Comparison of ENCODE assay signal across 27 mouse cellular contexts in the genomic region with DNA sequence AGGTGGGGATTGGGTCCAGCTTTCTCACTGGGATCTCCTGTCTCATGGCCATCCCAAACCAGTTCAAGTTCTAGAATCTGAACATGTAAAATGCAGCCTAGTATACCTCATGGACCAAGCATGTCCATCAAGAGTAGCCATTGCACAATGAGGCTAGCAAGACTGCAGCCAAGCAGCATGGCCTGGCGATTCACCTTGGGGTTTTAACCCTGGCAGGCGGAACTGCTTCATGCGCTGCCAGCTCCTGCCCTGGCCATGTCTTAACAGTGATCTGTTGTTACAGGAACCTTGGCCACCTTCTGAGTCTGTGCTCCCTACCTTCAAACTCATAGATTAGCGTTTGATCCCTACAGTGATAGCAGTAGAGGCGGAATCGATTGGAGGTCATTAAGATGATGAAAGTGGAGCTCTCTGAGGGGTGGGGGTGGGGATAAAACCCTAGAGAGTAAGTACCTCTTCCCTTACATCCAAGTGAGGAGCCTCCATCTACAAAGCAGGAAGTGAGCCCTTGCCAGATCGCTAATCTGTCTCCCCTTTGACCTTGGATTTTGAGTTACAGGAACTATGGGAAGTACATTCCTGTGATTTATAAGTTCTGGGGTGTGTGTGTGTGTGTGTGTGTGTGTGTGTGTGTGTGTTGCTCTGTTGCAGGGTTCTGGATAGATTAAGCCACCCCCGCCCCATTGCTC. TPM values are rescaled to one million over a fixed set of nuclear protein-coding genes. Genes with fewer than 3 reads are reported as not detected.
DNase-seq lines count a peak whose midpoint lies in the region; ATAC-seq and TF ChIP-seq lines count a peak whose summit lies in the region.
"Had no signal": no experiment of that assay in that cellular context is flagged by ENCODE, and none has a peak within 500 bp of the region (broad histone marks: within the 10 kb centered on the region; RNA-seq: fewer than 3 reads in every experiment).

No protein-coding gene starts in this region.

- H3K4me3 ChIP-seq in kidney, adult 2 months (ENCODE audit: insufficient read depth, low read depth, low read length): no peak overlapping the region
- H3K4me3 ChIP-seq in megakaryocyte, embryonic 14.5 days (replicated peaks): peak overlapping the region; percentile 2
- H3K4me3 ChIP-seq: forebrain, embryonic 13.5 days; hindbrain, embryonic 12.5 days; intestine, embryonic 15.5 days; layer of hippocampus, adult 2 months; limb, embryonic 10.5 days; limb, embryonic 15.5 days; liver, embryonic 13.5 days; stomach, embryonic 15.5 days had no signal

- H3K36me3 ChIP-seq in kidney, adult 2 months (ENCODE audit: control insufficient read depth, insufficient read depth, low read length): no peaks in the 10 kb centered on the region
- no peaks in the 10 kb centered on the region for H3K36me3 ChIP-seq in megakaryocyte, embryonic 14.5 days (replicated peaks; ENCODE audit: low read length)
- H3K36me3 ChIP-seq: G1E; hindbrain, embryonic 12.5 days; intestine, embryonic 15.5 days; limb, embryonic 10.5 days; limb, embryonic 15.5 days; liver, embryonic 13.5 days; stomach, embryonic 15.5 days had no signal

- no peak overlapping the region for H3K27ac ChIP-seq in kidney, adult 2 months (ENCODE audit: insufficient read depth, low read depth, low read length)
- H3K27ac ChIP-seq: forebrain, embryonic 13.5 days; hindbrain, embryonic 12.5 days; hindbrain, postnatal 0 days; intestine, embryonic 15.5 days; layer of hippocampus, adult 2 months; limb, embryonic 10.5 days; limb, embryonic 15.5 days; liver, embryonic 13.5 days; stomach, embryonic 15.5 days had no signal

- TF ChIP-seq CTCF in kidney, adult 2 months (conservative IDR thresholded peaks at IDR 0.05; ENCODE audit: insufficient read depth, insufficient read length, low read depth, low read length): no peak

- H3K27me3 ChIP-seq in kidney, adult 2 months (replicated peaks; ENCODE audit: control insufficient read depth, insufficient read depth, low read length): no peaks in the 10 kb centered on the region
- no peaks in the 10 kb centered on the region for H3K27me3 ChIP-seq in megakaryocyte, embryonic 14.5 days (replicated peaks)
- H3K27me3 ChIP-seq: hindbrain, embryonic 12.5 days; intestine, embryonic 15.5 days; limb, embryonic 15.5 days; liver, embryonic 13.5 days; stomach, embryonic 15.5 days had no signal

- 38% methylated on average over 8 of the region's 8 CpGs for WGBS in kidney, adult 2 months

- no peak for ATAC-seq in megakaryocyte, adult 5-6 weeks (ENCODE audit: poor library complexity, severe bottlenecking)
- ATAC-seq: forebrain, embryonic 13.5 days; hindbrain, postnatal 0 days; intestine, embryonic 15.5 days; midbrain, embryonic 16.5 days had no signal

- TF ChIP-seq POLR2A in kidney, adult 2 months (IDR thresholded peaks at IDR 0.05; ENCODE audit: low read depth, low read length): no peak

- 0 out of 2 replicates have a peak, but pooled peaks cover 2% of the 10 kb centered on the region for H3K4me1 ChIP-seq in kidney, adult 2 months (ENCODE audit: control insufficient read depth, insufficient read depth, low read length)
- no peaks in the 10 kb centered on the region for H3K4me1 ChIP-seq in megakaryocyte, embryonic 14.5 days
- H3K4me1 ChIP-seq: forebrain, embryonic 13.5 days; hindbrain, embryonic 12.5 days; intestine, embryonic 15.5 days; limb, embryonic 15.5 days; liver, embryonic 13.5 days; stomach, embryonic 15.5 days had no signal

- peak; percentile 32 for DNase-seq in kidney, adult 2 months
- no peak for DNase-seq in kidney, adult 8-10 months
- DNase-seq in adrenal gland, postnatal 14 days: peak; percentile 83
- DNase-seq in lung, adult 18-20 months: no peak
- DNase-seq: B cell, adult 2 months; cerebellum, adult 9-10 months; cerebellum, postnatal 36 days; gastrocnemius, postnatal 14 days; heart, postnatal 36 days; liver, embryonic 13.5 days; lung, adult 2 months; lung, postnatal 10 days; right cerebral cortex, postnatal 25 days had no signal

- peaks cover 33% of the 10 kb centered on the region for H3K9me3 ChIP-seq in megakaryocyte, embryonic 14.5 days
- H3K9me3 ChIP-seq: forebrain, embryonic 13.5 days; hindbrain, embryonic 12.5 days; intestine, embryonic 15.5 days; limb, embryonic 10.5 days; limb, embryonic 15.5 days; liver, embryonic 13.5 days; stomach, embryonic 15.5 days had no signal

RNA-seq across cellular contexts. Expression of a gene that starts 22.5 kb away (rescaled TPM):
- polyA plus RNA-seq in kidney, adult 2 months (2012; rRNA removed): 9.8 and 12.8 TPM in 2 replicates
- not detected in 2 replicates for polyA plus RNA-seq in megakaryocyte, embryonic 14.5 days (2012; ENCODE audit: insufficient read depth, low replicate concordance)
- total RNA-seq in megakaryocyte, adult 5-6 weeks (2015): not detected in 2 replicates
- total RNA-seq in megakaryocyte, adult 5-6 weeks (2017): not detected in 2 replicates
- 37.7 and 45.9 TPM in 2 replicates for total RNA-seq in adrenal gland, postnatal 14 days (2021)
- total RNA-seq: granulocyte monocyte progenitor cell, adult 5-6 weeks; neutrophil, adult 5-6 weeks had no signal
- polyA plus RNA-seq: G1E had no signal

Comparison
In these comparisons a context has a peak if more than half of its experiments do, and no peak if none do; other contexts are left out.
1. DNase-seq: peak in kidney, adult 2 months (single experiment) and adrenal gland, postnatal 14 days (single experiment); none in kidney, adult 8-10 months (0 of 2) and lung, adult 18-20 months (0 of 2).
2. RNA of a gene that starts 22.5 kb away (total RNA-seq): 37.7 to 45.9 TPM in adrenal gland, postnatal 14 days; not detected in megakaryocyte, adult 5-6 weeks; every median in the first group is over 10 times any median in the second.